Mouse (Mus musculus) adrenal gland, postnatal 25 days (tissue): ENCODE results near the gene Arhgap32. TPM values are rescaled to one million over a fixed set of nuclear protein-coding genes. Genes with fewer than 3 reads are reported as not detected.
A peak's percentile ranks its signal among the peaks of the same experiment; 100 is the strongest.

Experiments used
- DNase-seq: peaks from one replicate; pipeline ENCODE4 v3.0.0; 2021; ENCODE audit warnings: mixed read lengths
- total RNA-seq: library from RNA; stranded (reverse); gene quantifications from 2 replicates; pipeline ENCODE4 v1.2.3, GENCODE M21; 2021

Arhgap32 gene
- total RNA-seq, 1 experiment from 2014 or later: 52.8 TPM

- DNase-seq: no peak
These were observed 76.5 kb downstream of the Arhgap32 start for GRCm38 (mm10) chr9:32192295-32193073.

GRCm38 (mm10) chr9:32204450-32204990 lies 88.6 kb downstream of the Arhgap32 start:
- no peak for DNase-seq

- DNase-seq: no peak
These were observed 91.2 kb downstream of the Arhgap32 start for GRCm38 (mm10) chr9:32207133-32207532.

- DNase-seq: no peak
These were observed 92.1 kb downstream of the Arhgap32 start for GRCm38 (mm10) chr9:32208071-32208470.

- DNase-seq: no peak
These were observed 101.1 kb downstream of the Arhgap32 start for GRCm38 (mm10) chr9:32216820-32217567.

GRCm38 (mm10) chr9:32219400-32219799 lies 103.5 kb downstream of the Arhgap32 start:
- no peak for DNase-seq

GRCm38 (mm10) chr9:32222184-32222583 lies 106.2 kb downstream of the Arhgap32 start:
- no peak for DNase-seq

- peak; percentile 27 for DNase-seq
These were observed 108.0 kb downstream of the Arhgap32 start for GRCm38 (mm10) chr9:32223739-32224529.

GRCm38 (mm10) chr9:32224937-32225336 lies 109.0 kb downstream of the Arhgap32 start:
- no peak for DNase-seq

- no peak for DNase-seq
These were observed 109.6 kb downstream of the Arhgap32 start for GRCm38 (mm10) chr9:32225584-32225983.

- DNase-seq: no peak
These were observed 111.1 kb downstream of the Arhgap32 start for GRCm38 (mm10) chr9:32227034-32227433.

GRCm38 (mm10) chr9:32233593-32233992 lies 117.7 kb downstream of the Arhgap32 start:
- DNase-seq: no peak

- DNase-seq: no peak
These were observed 119.0 kb downstream of the Arhgap32 start for GRCm38 (mm10) chr9:32234767-32235489.

GRCm38 (mm10) chr9:32238899-32239298 lies 123.0 kb downstream of the Arhgap32 start:
- DNase-seq: no peak

- no peak for DNase-seq
These were observed 123.5 kb downstream of the Arhgap32 start for GRCm38 (mm10) chr9:32239427-32239826.

- no peak for DNase-seq
These were observed 124.5 kb downstream of the Arhgap32 start for GRCm38 (mm10) chr9:32240449-32240848.

GRCm38 (mm10) chr9:32241637-32242199 lies 125.8 kb downstream of the Arhgap32 start:
- no peak for DNase-seq

GRCm38 (mm10) chr9:32242921-32243617 lies 127.1 kb downstream of the Arhgap32 start:
- DNase-seq: no peak

- no peak for DNase-seq
These were observed 129.3 kb downstream of the Arhgap32 start for GRCm38 (mm10) chr9:32245237-32245636.

- DNase-seq: no peak
These were observed 130.3 kb downstream of the Arhgap32 start for GRCm38 (mm10) chr9:32246123-32246716.
